Comparison of ENCODE assay signal across 12 mouse cellular contexts in genomic region chr4:132039521-132039920, GRCm38 (mm10). TPM values are rescaled to one million over a fixed set of nuclear protein-coding genes. Genes with fewer than 3 reads are reported as not detected.
DNase-seq lines count a peak whose midpoint lies in the region; ATAC-seq and TF ChIP-seq lines count a peak whose summit lies in the region.
"Had no signal": no experiment of that assay in that cellular context is flagged by ENCODE, and none has a peak within 500 bp of the region (broad histone marks: within the 10 kb centered on the region; RNA-seq: fewer than 3 reads in every experiment).

No protein-coding gene starts in this region.

- no peak for TF ChIP-seq EP300 in heart, adult 2 months (IDR thresholded peaks at IDR 0.05; ENCODE audit: insufficient read depth, low read depth, low read length)
- TF ChIP-seq EP300 in lung, postnatal 0 days (IDR thresholded peaks at IDR 0.05): no peak

- WGBS in heart, adult 2 months: 88% methylated on average over 2 of the region's 2 CpGs
- WGBS in lung, postnatal 0 days: 84% methylated on average over 2 of the region's 2 CpGs
- WGBS in liver, embryonic 16.5 days (ENCODE audit: insufficient replicate concordance): 72% methylated on average over 2 of the region's 2 CpGs
- WGBS in intestine, embryonic 16.5 days: 87% methylated on average over 2 of the region's 2 CpGs

- H3K9ac ChIP-seq in heart, adult 2 months (ENCODE audit: low read depth, low read length): no peak overlapping the region
- no peak overlapping the region for H3K9ac ChIP-seq in lung, postnatal 0 days (replicated peaks; ENCODE audit: low read depth)
- peak overlapping the region; percentile 36; the same call in 1 of the 2 replicates for H3K9ac ChIP-seq in liver, embryonic 16.5 days (ENCODE audit: low read depth, low read length)
- no peak overlapping the region for H3K9ac ChIP-seq in intestine, embryonic 16.5 days (ENCODE audit: low read depth, low read length)

- no peak for ATAC-seq in lung, postnatal 0 days
- ATAC-seq in liver, embryonic 16.5 days (ENCODE audit: low read depth): peak; percentile 25; the same call in 1 of the 2 replicates
- ATAC-seq in intestine, embryonic 16.5 days: no peak

- peak overlapping the region; percentile 87 for H3K27ac ChIP-seq in heart, adult 2 months
- peak overlapping the region; percentile 79 for H3K27ac ChIP-seq in lung, postnatal 0 days (ENCODE audit: low read length)
- peak overlapping the region; percentile 72 for H3K27ac ChIP-seq in liver, embryonic 16.5 days (ENCODE audit: low read length)
- no peak overlapping the region for H3K27ac ChIP-seq in intestine, embryonic 16.5 days (ENCODE audit: low read length)

- H3K4me2 ChIP-seq in lung, postnatal 0 days (replicated peaks; ENCODE audit: low read depth, low read length): no peak overlapping the region
- H3K4me2 ChIP-seq in liver, embryonic 16.5 days (ENCODE audit: low read depth, low read length): peak overlapping the region; percentile 12
- H3K4me2 ChIP-seq in intestine, embryonic 16.5 days (ENCODE audit: low read depth, low read length): no peak overlapping the region

- H3K9me3 ChIP-seq in lung, postnatal 0 days (ENCODE audit: low read length): no peaks in the 10 kb centered on the region
- H3K9me3 ChIP-seq in liver, embryonic 16.5 days (replicated peaks; ENCODE audit: control insufficient read depth, low read length): no peaks in the 10 kb centered on the region
- H3K9me3 ChIP-seq in intestine, embryonic 16.5 days (ENCODE audit: control insufficient read depth, low read length): no peaks in the 10 kb centered on the region

- TF ChIP-seq POLR2A in heart, adult 2 months (IDR thresholded peaks at IDR 0.05; ENCODE audit: insufficient read depth, low read depth, low read length): no peak

- DNase-seq in heart, adult 2 months: no peak
- DNase-seq in heart, postnatal 36 days: no peak
- no peak for DNase-seq in lung, postnatal 0 days (ENCODE audit: low spot score)
- DNase-seq in lung, postnatal 25 days (ENCODE audit: low spot score): no peak
- DNase-seq in thymus, postnatal 14 days: peak; percentile 52
- DNase-seq in adrenal gland, postnatal 10 days: no peak
- DNase-seq: gastrocnemius, postnatal 10 days; left cerebral cortex, postnatal 4 days had no signal

- intact Hi-C loops in heart, adult 2 months (cut with DNase I): loop anchor here (1.0 kb wide), 1 partner anchor 12 kb away; no protein-coding TSS in a partner anchor
- intact Hi-C loops in heart, postnatal 36 days (cut with DNase I): no loop called here

- no peak overlapping the region for H3K4me3 ChIP-seq in heart, adult 2 months
- no peak overlapping the region for H3K4me3 ChIP-seq in lung, postnatal 0 days (ENCODE audit: low read depth, low read length)
- no peak overlapping the region for H3K4me3 ChIP-seq in liver, embryonic 16.5 days (ENCODE audit: low read depth, low read length)
- no peak overlapping the region for H3K4me3 ChIP-seq in intestine, embryonic 16.5 days (ENCODE audit: low read length)

- TF ChIP-seq CTCF in heart, adult 2 months (IDR thresholded peaks at IDR 0.05): no peak
- TF ChIP-seq CTCF in lung, postnatal 0 days (IDR thresholded peaks at IDR 0.05): no peak

- H3K27me3 ChIP-seq in heart, adult 2 months (ENCODE audit: control insufficient read depth, insufficient read depth, low read length): no peaks in the 10 kb centered on the region
- H3K27me3 ChIP-seq in lung, postnatal 0 days (replicated peaks; ENCODE audit: insufficient read depth, low read length): no peaks in the 10 kb centered on the region
- H3K27me3 ChIP-seq in liver, embryonic 16.5 days (ENCODE audit: control insufficient read depth, insufficient read depth, low read depth, low read length): no peaks in the 10 kb centered on the region
- no peaks in the 10 kb centered on the region for H3K27me3 ChIP-seq in intestine, embryonic 16.5 days (replicated peaks; ENCODE audit: control insufficient read depth, insufficient read depth, low read length)

- peaks cover 57% of the 10 kb centered on the region for H3K36me3 ChIP-seq in heart, adult 2 months (ENCODE audit: control insufficient read depth, insufficient read depth, low read length)
- H3K36me3 ChIP-seq in lung, postnatal 0 days (ENCODE audit: insufficient read depth, low read length): no peaks in the 10 kb centered on the region
- peaks cover 11% of the 10 kb centered on the region; the same call in 1 of the 2 replicates for H3K36me3 ChIP-seq in liver, embryonic 16.5 days (ENCODE audit: control insufficient read depth, insufficient read depth)
- H3K36me3 ChIP-seq in intestine, embryonic 16.5 days (ENCODE audit: control insufficient read depth, insufficient read depth, low read length): no peaks in the 10 kb centered on the region

- peaks cover 3% of the 10 kb centered on the region; the same call in 1 of the 2 replicates for H3K79me2 ChIP-seq in heart, adult 2 months (replicated peaks; ENCODE audit: control insufficient read depth, insufficient read depth, low read length)

- H3K4me1 ChIP-seq in heart, adult 2 months (ENCODE audit: control insufficient read depth, insufficient read depth, low read length): peaks cover 32% of the 10 kb centered on the region
- peaks cover 9% of the 10 kb centered on the region; the same call in 1 of the 2 replicates for H3K4me1 ChIP-seq in lung, postnatal 0 days (ENCODE audit: insufficient read depth, low read depth, low read length)
- peaks cover 61% of the 10 kb centered on the region for H3K4me1 ChIP-seq in liver, embryonic 16.5 days (ENCODE audit: control insufficient read depth, low read depth, low read length)
- 0 out of 2 replicates have a peak, but pooled peaks cover 3% of the 10 kb centered on the region for H3K4me1 ChIP-seq in intestine, embryonic 16.5 days (ENCODE audit: control insufficient read depth, insufficient read depth, low read length)

RNA-seq across cellular contexts. Expression of gene Gm10300, which starts 35.0 kb away (rescaled TPM):
- under 1 TPM; 0.11 to 0.13 TPM for total RNA-seq in heart, adult 2 months (2021)
- 0.08 and 0.12 TPM in 2 replicates for polyA plus RNA-seq in heart, adult 2 months (2012; rRNA removed)
- under 1 TPM in 1 of 2 experiments, not detected in 1; 0.11 TPM for total RNA-seq in heart, postnatal 36 days (2021)
- 0.15 and 0.18 TPM in 2 replicates for polyA plus RNA-seq in lung, postnatal 0 days (2015; fragmentation: Nextera tagmentation; extraction: Ambion mirVana)
- polyA plus RNA-seq in liver, embryonic 16.5 days (2015; fragmentation: Nextera tagmentation; extraction: Ambion mirVana): 0.33 and 0.46 TPM in 2 replicates
- total RNA-seq in adrenal gland, postnatal 10 days (2021): under 1 TPM; 0.15 to 0.55 TPM
- not detected in 2 replicates for polyA plus RNA-seq in intestine, embryonic 16.5 days (2015; fragmentation: Nextera tagmentation; extraction: Ambion mirVana)
- total RNA-seq: left cerebral cortex, postnatal 4 days had no signal
- polyA plus RNA-seq: activated CD4-positive, CD25-positive, alpha-beta regulatory T cell, adult 4 months; testis, adult 2 months had no signal

RNA-seq across cellular contexts. Expression of gene Epb41, which starts 35.6 kb away (rescaled TPM):
- total RNA-seq in heart, adult 2 months (2021): 100 to 1,000 TPM; 128 to 256 TPM
- polyA plus RNA-seq in heart, adult 2 months (2012; rRNA removed): 58.7 and 62.5 TPM in 2 replicates
- total RNA-seq in heart, postnatal 36 days (2021): 100 to 1,000 TPM; 144 to 148 TPM
- polyA plus RNA-seq in lung, postnatal 0 days (2015; fragmentation: Nextera tagmentation; extraction: Ambion mirVana): 29.9 and 32.5 TPM in 2 replicates
- polyA plus RNA-seq in liver, embryonic 16.5 days (2015; fragmentation: Nextera tagmentation; extraction: Ambion mirVana): 196 and 232 TPM in 2 replicates
- total RNA-seq in adrenal gland, postnatal 10 days (2021): 10 to 100 TPM; 77.8 to 79.6 TPM
- polyA plus RNA-seq in intestine, embryonic 16.5 days (2015; fragmentation: Nextera tagmentation; extraction: Ambion mirVana): 41.5 and 46.8 TPM in 2 replicates
